Mouse (Mus musculus) embryonic facial prominence, embryonic 11.5 days (tissue): ENCODE results near the gene Ifna4. TPM values are rescaled to one million over a fixed set of nuclear protein-coding genes. Genes with fewer than 3 reads are reported as not detected.

ENCODE experiments used
- ATAC-seq: fragments of 200-750 bp; cut with Nextera tagmentation; replicated peaks from 2 replicates; pipeline ENCODE4 v1.8.0; 2017; ENCODE audit warnings: low read depth; ENCODE audit not compliant: insufficient number of reproducible peaks, low FRiP score, low TSS enrichment
- DNase-seq: peaks from one replicate; pipeline ENCODE4 v3.0.0-alpha.2; 2015; ENCODE audit warnings: low spot score
- H3K27ac ChIP-seq: fragments of 300-500 bp; sonication (generic); replicated peaks from 2 replicates; pipeline ENCODE4 v1.5.1; 2014; ENCODE audit warnings: mild to moderate bottlenecking, low read depth, low read length, control low read depth
- H3K27me3 ChIP-seq: fragments of 300-500 bp; sonication (generic); 2 replicates; pipeline ENCODE4 v1.6.1; 2014; ENCODE audit warnings: mild to moderate bottlenecking, low read length, moderate library complexity, mixed read lengths; ENCODE audit not compliant: control insufficient read depth, insufficient read depth
- H3K36me3 ChIP-seq: fragments of 300-500 bp; sonication (generic); replicated peaks from 2 replicates; pipeline ENCODE4 v1.6.1; 2014; ENCODE audit warnings: low read depth, mild to moderate bottlenecking, low read length, moderate library complexity, mixed read lengths; ENCODE audit not compliant: control insufficient read depth, insufficient read depth
- H3K4me1 ChIP-seq: fragments of 300-500 bp; sonication (generic); 2 replicates; pipeline ENCODE4 v1.6.1; 2014; ENCODE audit warnings: low read length, mixed read lengths; ENCODE audit not compliant: control insufficient read depth, insufficient read depth
- H3K4me2 ChIP-seq: fragments of 300-500 bp; sonication (generic); 2 replicates; pipeline ENCODE4 v1.6.1; 2014; ENCODE audit warnings: low read depth, mild to moderate bottlenecking, control low read depth, low read length, moderate library complexity
- H3K4me3 ChIP-seq: fragments of 300-500 bp; sonication (generic); 2 replicates; pipeline ENCODE4 v1.5.1; 2014; ENCODE audit warnings: low read depth, low read length, control low read depth
- H3K9ac ChIP-seq: fragments of 300-500 bp; sonication (generic); replicated peaks from 2 replicates; pipeline ENCODE4 v1.6.1; 2014; ENCODE audit warnings: mild to moderate bottlenecking, control low read depth, low read length
- H3K9me3 ChIP-seq: fragments of 300-500 bp; sonication (generic); replicated peaks from 2 replicates; pipeline ENCODE4 v1.6.1; 2016; ENCODE audit warnings: mild to moderate bottlenecking, low read length, inconsistent platforms, mixed read lengths; ENCODE audit not compliant: control insufficient read depth
- WGBS: fragments of 180-500 bp; shearing (Covaris S2); extraction: QIAGEN DNeasy Blood & Tissue Kit; methylation state at CpG from one replicate; pipeline ENCODE4 v1.1.7; 2014; 5-methylcytosine and 5-hydroxymethylcytosine counted together
- polyA plus RNA-seq: library from polyadenylated mRNA; unstranded; fragments of >200 nt; fragmentation: Nextera tagmentation; extraction: Ambion mirVana; gene quantifications from 2 replicates; pipeline ENCODE4 v1.2.1, GENCODE M21; 2014

Gene Ifna4
- polyA plus RNA-seq, 1 experiment from 2014 or later = not detected

GRCm38 (mm10) chr4:88849698-88850097 lies 8.0 kb downstream of the Ifna4 start, which contains the start of gene Ifna1:
Gene Ifna1 (plus strand): TSS chr4:88850087.
- H3K27me3 ChIP-seq = no peaks in the 10 kb centered on the region
- no peaks in the 10 kb centered on the region for H3K9me3 ChIP-seq
- ATAC-seq = no peak
- H3K4me2 ChIP-seq = no peak within 1 kb of the TSS
- no peak within 1 kb of the TSS for H3K4me3 ChIP-seq
- H3K4me1 ChIP-seq = no peaks in the 10 kb centered on the region
- no peak within 1 kb of the TSS for H3K9ac ChIP-seq
- no peaks in the 10 kb centered on the region for H3K36me3 ChIP-seq
- no peak within 1 kb of the TSS for H3K27ac ChIP-seq
- WGBS = 84% methylated on average over 1 of the region's 1 CpGs
- DNase-seq = no peak

- no peaks in the 10 kb centered on the region for H3K36me3 ChIP-seq
- no peaks in the 10 kb centered on the region for H3K27me3 ChIP-seq
- no peaks in the 10 kb centered on the region for H3K4me1 ChIP-seq
- H3K9ac ChIP-seq = no peak overlapping the region
- H3K4me2 ChIP-seq = no peak overlapping the region
- ATAC-seq = no peak
- H3K4me3 ChIP-seq = no peak overlapping the region
- 52% methylated on average over 4 of the region's 4 CpGs for WGBS
- H3K27ac ChIP-seq = no peak overlapping the region
- H3K9me3 ChIP-seq = no peaks in the 10 kb centered on the region
- no peak for DNase-seq
Measured at GRCm38 (mm10) chr4:88851026-88851763, 9.5 kb downstream of the Ifna4 start.

GRCm38 (mm10) chr4:88859214-88859613 lies 17.6 kb downstream of the Ifna4 start:
- no peak overlapping the region for H3K9ac ChIP-seq
- H3K4me2 ChIP-seq = no peak overlapping the region
- H3K4me1 ChIP-seq = no peaks in the 10 kb centered on the region; the same call in 1 of the 2 replicates
- DNase-seq (no peak), ATAC-seq (no peak)
- H3K4me3 ChIP-seq = no peak overlapping the region
- no peaks in the 10 kb centered on the region for H3K36me3 ChIP-seq
- H3K27me3 ChIP-seq = no peaks in the 10 kb centered on the region
- H3K9me3 ChIP-seq = no peaks in the 10 kb centered on the region
- H3K27ac ChIP-seq = no peak overlapping the region

GRCm38 (mm10) chr4:88863309-88863708 lies 21.6 kb downstream of the Ifna4 start:
- 4% methylated on average over 7 of the region's 7 CpGs for WGBS
- H3K9ac ChIP-seq = no peak overlapping the region
- H3K4me3 ChIP-seq = no peak overlapping the region
- H3K4me1 ChIP-seq = no peaks in the 10 kb centered on the region; the same call in 1 of the 2 replicates
- no peaks in the 10 kb centered on the region for H3K27me3 ChIP-seq
- no peaks in the 10 kb centered on the region for H3K36me3 ChIP-seq
- ATAC-seq (no peak), DNase-seq (peak; percentile 62)
- no peak overlapping the region for H3K4me2 ChIP-seq
- no peak overlapping the region for H3K27ac ChIP-seq
- H3K9me3 ChIP-seq = no peaks in the 10 kb centered on the region

- no peak overlapping the region for H3K9ac ChIP-seq
- H3K36me3 ChIP-seq = no peaks in the 10 kb centered on the region
- WGBS = 68% methylated on average over 9 of the region's 9 CpGs
- H3K4me3 ChIP-seq = no peak overlapping the region
- H3K27ac ChIP-seq = no peak overlapping the region
- H3K9me3 ChIP-seq = no peaks in the 10 kb centered on the region
- DNase-seq = no peak
- no peaks in the 10 kb centered on the region for H3K27me3 ChIP-seq
- no peak for ATAC-seq
- H3K4me1 ChIP-seq = no peaks in the 10 kb centered on the region; the same call in 1 of the 2 replicates
- H3K4me2 ChIP-seq = no peak overlapping the region
Measured at GRCm38 (mm10) chr4:88864599-88864998, 22.9 kb downstream of the Ifna4 start.

GRCm38 (mm10) chr4:88865011-88865569 lies 23.4 kb downstream of the Ifna4 start:
- H3K4me3 ChIP-seq = no peak overlapping the region
- H3K4me1 ChIP-seq = no peaks in the 10 kb centered on the region; the same call in 1 of the 2 replicates
- WGBS = 27% methylated on average over 6 of the region's 6 CpGs
- H3K36me3 ChIP-seq = no peaks in the 10 kb centered on the region
- no peak overlapping the region for H3K4me2 ChIP-seq
- no peaks in the 10 kb centered on the region for H3K27me3 ChIP-seq
- DNase-seq (no peak), ATAC-seq (no peak)
- H3K27ac ChIP-seq = no peak overlapping the region
- no peaks in the 10 kb centered on the region for H3K9me3 ChIP-seq
- no peak overlapping the region for H3K9ac ChIP-seq

- ATAC-seq = 0 out of 2 replicates have a peak, but pooled peaks have one; percentile 6
- Histone ChIP-seq H3K4me1 (no peaks in the 10 kb centered on the region; the same call in 1 of the 2 replicates), H3K9me3 (no peaks in the 10 kb centered on the region), H3K4me3 (peak overlapping the region; percentile 46; the same call in 1 of the 2 replicates), H3K4me2 (peak overlapping the region; percentile 82), H3K27me3 (no peaks in the 10 kb centered on the region), H3K27ac (no peak overlapping the region), H3K36me3 (no peaks in the 10 kb centered on the region), H3K9ac (no peak overlapping the region)
- WGBS = 2% methylated on average over 8 of the region's 8 CpGs
- DNase-seq = peak; percentile 84
Measured at GRCm38 (mm10) chr4:88867366-88867925, 25.8 kb downstream of the Ifna4 start.
